Mouse (Mus musculus): ENCODE results near the gene Adamts2.

- no peak for TF ChIP-seq CTCF (IDR thresholded peaks at IDR 0.05; ENCODE audit: borderline replicate concordance, extremely low read depth, insufficient read depth, insufficient read length)
- TF ChIP-seq POLR2A (IDR thresholded peaks at IDR 0.05; ENCODE audit: borderline replicate concordance, extremely low read depth, insufficient read depth, insufficient read length, poor library complexity, severe bottlenecking) = no peak
Measured at GRCm38 (mm10) chr11:50699971-50700370, 98.1 kb downstream of the Adamts2 start.

All from brain, embryonic 14.5 days (tissue).